Mouse (Mus musculus) lung, postnatal 36 days (tissue): ENCODE data around the gene Slc39a13.

ENCODE experiments used
- DNase-seq: peaks from one replicate; pipeline ENCODE4 v3.0.0; 2022; ENCODE audit warnings: mixed read lengths

Slc39a13 gene

GRCm38 (mm10) chr2:91088987-91089386 is 18.8 kb upstream of the Slc39a13 start:
- peak; percentile 42 for DNase-seq

GRCm38 (mm10) chr2:91087453-91087852 is 17.2 kb upstream of the Slc39a13 start:
- no peak for DNase-seq

- peak; percentile 39 for DNase-seq
Observed at GRCm38 (mm10) chr2:91086392-91087237, 16.4 kb upstream of the Slc39a13 start.

- DNase-seq = no peak
Observed at GRCm38 (mm10) chr2:91085494-91086391, 15.5 kb upstream of the Slc39a13 start.

- peak; percentile 49 for DNase-seq
Observed at GRCm38 (mm10) chr2:91084179-91084820, 14.1 kb upstream of the Slc39a13 start.

GRCm38 (mm10) chr2:91083366-91083940 is 13.2 kb upstream of the Slc39a13 start:
- no peak for DNase-seq

GRCm38 (mm10) chr2:91082844-91083243 is 12.6 kb upstream of the Slc39a13 start:
- peak; percentile 88 for DNase-seq

- no peak for DNase-seq
Observed at GRCm38 (mm10) chr2:91081775-91082695, 11.8 kb upstream of the Slc39a13 start, which contains the start of gene Spi1. Gene Spi1, plus strand, starts transcription at chr2:91082390.

GRCm38 (mm10) chr2:91080784-91081513 is 10.7 kb upstream of the Slc39a13 start:
- DNase-seq = peak; percentile 65

GRCm38 (mm10) chr2:91079026-91079384 is 8.8 kb upstream of the Slc39a13 start:
- no peak for DNase-seq

- DNase-seq = peak; percentile 21
Observed at GRCm38 (mm10) chr2:91078314-91079025, 8.3 kb upstream of the Slc39a13 start.

GRCm38 (mm10) chr2:91077957-91078313 is 7.7 kb upstream of the Slc39a13 start:
- no peak for DNase-seq

GRCm38 (mm10) chr2:91072092-91072491 is 1.9 kb upstream of the Slc39a13 start:
- DNase-seq = no peak

GRCm38 (mm10) chr2:91071059-91071458 is 842 bp upstream of the Slc39a13 start:
- DNase-seq = no peak

GRCm38 (mm10) chr2:91069306-91070000 is 764 bp downstream of the Slc39a13 start:
- peak; percentile 38 for DNase-seq

GRCm38 (mm10) chr2:91068872-91069165 is 1.4 kb downstream of the Slc39a13 start:
- DNase-seq = no peak

- no peak for DNase-seq
Observed at GRCm38 (mm10) chr2:91068162-91068871, 1.9 kb downstream of the Slc39a13 start.

GRCm38 (mm10) chr2:91066455-91066854 is 3.8 kb downstream of the Slc39a13 start:
- DNase-seq = no peak

- peak; percentile 67 for DNase-seq
Observed at GRCm38 (mm10) chr2:91065544-91065943, 4.7 kb downstream of the Slc39a13 start.
